Mouse (Mus musculus): ENCODE data around the gene St6galnac5.

Gene St6galnac5

GRCm38 (mm10) chr3:152950914-152951313, 31.1 kb downstream of the St6galnac5 start:
- DNase-seq (ENCODE audit: low spot score) = no peak

- DNase-seq (ENCODE audit: low spot score) = peak; percentile 40
Measured at GRCm38 (mm10) chr3:152950299-152950698, 31.7 kb downstream of the St6galnac5 start.

- DNase-seq (ENCODE audit: low spot score) = no peak
Measured at GRCm38 (mm10) chr3:152949233-152949777, 32.7 kb downstream of the St6galnac5 start.

- DNase-seq (ENCODE audit: low spot score) = no peak
Measured at GRCm38 (mm10) chr3:152948556-152948955, 33.5 kb downstream of the St6galnac5 start.

- DNase-seq (ENCODE audit: low spot score) = no peak
Measured at GRCm38 (mm10) chr3:152947031-152947640, 34.9 kb downstream of the St6galnac5 start.

DNA sequence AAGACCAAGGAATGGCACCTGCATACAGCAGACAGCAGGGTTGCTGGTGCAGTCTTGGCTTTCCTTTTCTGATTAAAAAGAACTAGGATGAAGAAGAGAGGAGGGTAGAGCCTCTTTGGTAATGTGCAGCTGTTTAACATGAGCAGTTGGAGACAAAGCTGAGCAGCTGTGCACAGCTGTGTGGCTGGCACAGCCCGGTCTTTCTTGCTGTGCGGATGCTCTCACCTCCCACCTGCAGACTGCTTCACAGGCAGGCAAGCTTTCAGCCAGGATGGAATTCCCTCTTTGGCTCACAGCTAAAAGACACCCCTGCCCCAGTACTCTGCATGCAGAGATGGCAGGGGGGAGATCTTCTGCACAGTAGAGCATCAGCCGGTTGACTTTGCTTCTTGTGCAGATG, 37.3 kb downstream of the St6galnac5 start:
- no peak for DNase-seq (ENCODE audit: low spot score)

GRCm38 (mm10) chr3:152942985-152943384, 39.1 kb downstream of the St6galnac5 start:
- peak; percentile 81 for DNase-seq (ENCODE audit: low spot score)

GRCm38 (mm10) chr3:152941671-152942070, 40.4 kb downstream of the St6galnac5 start:
- DNase-seq (ENCODE audit: low spot score) = peak; percentile 39

DNA sequence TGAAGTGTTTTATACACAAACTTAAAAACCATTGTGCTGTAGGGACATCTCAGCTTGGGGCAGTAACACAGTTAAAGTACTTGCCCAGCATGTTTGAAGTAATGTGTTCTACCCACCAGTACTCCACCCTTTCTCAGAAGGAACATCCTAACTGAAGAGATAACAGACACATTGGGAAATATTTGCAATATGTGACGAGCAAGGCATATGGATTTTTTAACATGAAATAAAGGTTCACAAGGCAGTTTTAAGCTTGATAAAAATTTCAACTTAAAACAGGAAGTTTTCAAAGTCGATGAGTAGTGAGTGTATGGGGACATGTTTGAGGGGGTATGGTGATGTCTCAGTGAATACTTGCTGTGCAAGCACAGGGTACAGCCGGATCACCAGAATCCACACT, 45.7 kb downstream of the St6galnac5 start:
- no peak for DNase-seq (ENCODE audit: low spot score)

DNA sequence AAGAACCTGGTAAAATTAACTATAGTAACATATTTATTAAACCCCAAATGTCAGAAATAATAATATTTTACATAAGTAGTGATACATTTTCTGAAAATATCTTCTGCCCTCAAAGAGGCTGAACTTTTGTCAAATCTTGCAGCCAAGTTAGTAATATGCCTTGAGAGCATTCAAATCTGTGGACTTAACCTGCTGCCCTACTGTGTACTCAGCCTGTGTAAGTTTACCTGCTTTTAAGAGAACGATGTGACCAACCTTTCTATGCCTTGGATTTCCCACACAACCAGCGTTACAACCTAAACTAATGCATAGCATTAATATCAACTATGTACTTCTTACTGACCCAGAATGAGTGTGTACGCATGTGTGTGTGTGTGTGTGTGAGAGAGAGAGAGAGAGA, 48.3 kb downstream of the St6galnac5 start:
- DNase-seq (ENCODE audit: low spot score) = no peak

GRCm38 (mm10) chr3:152932544-152932943, 49.5 kb downstream of the St6galnac5 start:
- no peak for DNase-seq (ENCODE audit: low spot score)

DNA sequence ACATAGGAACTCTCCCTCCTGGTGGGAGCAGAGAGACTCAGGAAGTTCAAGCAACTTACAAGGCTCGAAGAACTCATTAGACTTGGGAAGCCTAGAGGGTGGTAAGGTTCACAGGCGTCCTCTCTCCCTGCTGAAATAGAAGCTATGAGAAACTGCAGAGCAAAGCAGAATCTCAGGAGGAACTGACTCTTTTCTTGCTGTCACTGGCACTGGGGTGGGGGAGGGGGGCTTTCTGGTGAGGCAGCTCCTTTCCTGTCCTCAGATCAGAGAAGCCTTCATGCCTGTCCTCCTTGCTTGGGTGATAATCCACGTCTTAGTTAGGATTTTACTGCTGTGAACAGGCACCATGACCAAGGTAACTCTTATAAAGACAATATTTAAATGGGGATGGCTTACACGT, 50.0 kb downstream of the St6galnac5 start:
- no peak for DNase-seq (ENCODE audit: low spot score)

DNA sequence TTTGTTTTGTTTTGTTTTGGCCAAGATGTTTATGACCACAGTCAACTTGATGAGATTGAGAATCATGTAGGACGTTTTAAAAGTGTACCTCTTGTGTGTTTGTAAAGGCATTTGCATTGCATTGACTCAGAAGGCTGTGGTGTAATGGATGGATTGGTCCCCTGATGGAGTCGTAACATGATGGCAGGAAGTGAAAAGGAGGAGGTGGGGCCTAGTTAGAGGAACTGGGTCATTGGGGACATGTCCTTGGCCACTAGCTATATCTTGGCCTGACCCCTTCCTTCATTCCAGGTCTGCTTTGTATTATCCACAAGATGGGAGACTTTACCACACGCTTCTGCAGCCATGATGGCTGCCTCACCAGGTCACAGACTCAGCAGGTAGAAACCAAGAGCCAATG, 50.7 kb downstream of the St6galnac5 start:
- DNase-seq (ENCODE audit: low spot score) = no peak

GRCm38 (mm10) chr3:152929788-152930281, 52.2 kb downstream of the St6galnac5 start:
- peak; percentile 68 for DNase-seq (ENCODE audit: low spot score)

DNA sequence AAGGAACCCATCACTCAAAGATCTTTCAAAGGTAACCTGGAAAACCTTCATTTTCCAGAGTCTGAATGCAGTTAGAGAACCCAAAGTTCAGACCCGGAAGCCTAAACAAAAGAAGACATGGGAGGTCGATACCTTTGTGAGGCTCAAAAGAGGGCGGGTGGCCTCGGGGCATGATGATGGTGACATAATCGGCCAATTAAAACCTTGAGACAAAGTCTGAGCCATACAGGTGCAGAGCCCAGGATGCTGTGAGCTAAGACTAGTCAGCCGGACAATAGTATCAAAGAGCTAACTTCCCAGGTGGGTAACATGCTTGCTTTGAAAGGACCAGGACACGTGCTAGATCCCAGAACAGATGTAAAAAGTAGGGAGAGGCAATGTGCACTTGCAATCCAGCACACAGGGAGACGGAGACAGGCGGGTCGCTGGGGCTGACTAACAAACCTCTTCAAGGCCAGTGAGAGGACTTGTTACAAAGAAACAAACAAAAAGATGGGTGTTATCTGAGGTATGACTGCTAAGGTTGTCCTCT, 52.7 kb downstream of the St6galnac5 start:
- DNase-seq (ENCODE audit: low spot score) = peak; percentile 35

- peak; percentile 70 for DNase-seq (ENCODE audit: low spot score)
Measured at GRCm38 (mm10) chr3:152928287-152928975, 53.6 kb downstream of the St6galnac5 start.

DNA sequence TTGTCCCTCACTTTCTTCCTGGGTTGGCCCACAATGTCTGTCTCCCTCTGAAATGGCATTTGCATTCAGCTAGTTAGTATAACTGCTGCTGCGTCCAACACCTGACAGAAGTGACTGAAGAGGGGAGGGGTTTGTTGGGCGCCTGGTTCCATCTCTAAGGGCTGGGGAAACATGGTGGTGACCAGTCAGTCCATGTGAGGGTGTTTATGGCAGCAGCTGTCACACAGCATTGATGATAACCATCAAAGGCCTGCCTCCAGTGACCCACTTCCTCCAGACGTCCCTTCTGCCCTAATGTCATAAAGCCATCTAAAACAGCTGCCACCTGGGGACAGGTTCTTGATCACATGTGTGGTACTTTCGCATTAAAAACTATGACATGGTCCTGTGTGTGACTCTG, 55.9 kb downstream of the St6galnac5 start:
- no peak for DNase-seq (ENCODE audit: low spot score)

DNA sequence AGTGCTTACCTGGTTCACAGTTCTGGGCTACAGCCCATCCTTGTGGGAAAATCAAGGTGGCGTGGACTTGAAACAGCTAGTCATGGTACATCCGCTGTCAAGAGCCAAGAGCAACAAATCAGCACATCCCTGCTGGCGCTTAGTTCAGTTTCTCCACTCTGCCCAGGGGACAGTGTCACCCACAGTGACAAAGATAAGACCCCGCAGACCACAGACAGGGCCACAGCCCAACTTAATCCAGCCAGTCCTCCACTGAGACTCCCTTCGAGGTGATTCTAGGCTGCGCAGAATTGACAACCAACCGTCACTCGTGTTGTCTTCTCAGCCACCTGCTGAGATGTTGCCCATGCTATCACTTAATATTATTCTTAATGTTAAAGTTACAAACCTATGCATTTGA, 56.7 kb downstream of the St6galnac5 start:
- DNase-seq (ENCODE audit: low spot score) = no peak

GRCm38 (mm10) chr3:152923530-152923929, 58.5 kb downstream of the St6galnac5 start:
- DNase-seq (ENCODE audit: low spot score) = no peak

DNA sequence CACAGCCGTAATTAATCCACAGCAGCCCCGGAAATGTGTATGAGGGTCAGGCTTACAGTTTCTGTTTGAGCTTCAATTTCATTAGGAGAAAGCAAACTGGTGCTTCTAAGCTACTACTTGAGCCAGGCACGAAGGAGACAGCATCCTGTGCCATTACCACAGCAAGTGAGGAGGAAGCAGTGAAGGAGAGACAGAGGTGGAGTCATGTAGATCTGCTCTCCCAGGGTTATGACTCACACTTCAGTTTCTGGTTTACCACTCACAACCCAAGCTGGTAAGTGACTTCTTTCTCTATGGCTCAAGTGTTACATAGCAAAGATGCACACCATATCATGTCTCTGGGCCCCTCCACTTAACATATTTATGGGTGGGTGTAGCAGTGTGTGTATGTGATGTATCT, 61.7 kb downstream of the St6galnac5 start:
- DNase-seq (ENCODE audit: low spot score) = peak; percentile 52

DNA sequence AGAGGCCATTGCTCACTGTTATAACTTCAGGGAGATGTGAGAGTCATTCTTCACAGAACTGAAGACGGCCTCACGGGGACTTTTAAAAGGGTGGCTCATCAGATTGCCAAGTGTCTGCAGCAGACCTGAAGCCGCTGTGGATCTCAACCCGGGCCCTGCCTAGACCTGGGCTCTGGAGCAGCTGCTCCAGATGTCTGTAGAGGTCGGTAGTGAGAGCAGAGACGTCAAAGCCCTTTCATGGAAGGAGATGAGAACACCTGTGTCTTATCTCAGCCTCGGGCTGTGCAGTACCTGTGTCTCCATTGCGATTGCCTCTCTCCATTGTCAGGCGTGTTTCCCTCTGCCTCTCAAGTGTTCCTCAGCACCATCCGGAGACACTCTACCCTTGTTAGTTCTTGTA, 62.9 kb downstream of the St6galnac5 start:
- no peak for DNase-seq (ENCODE audit: low spot score)

GRCm38 (mm10) chr3:152917579-152917978, 64.5 kb downstream of the St6galnac5 start:
- DNase-seq (ENCODE audit: low spot score) = peak; percentile 59

GRCm38 (mm10) chr3:152914376-152914775, 67.7 kb downstream of the St6galnac5 start:
- no peak for DNase-seq (ENCODE audit: low spot score)

Data from T-cell, adult 2 months (primary cell).